Mouse (Mus musculus) CH12.LX (cell line): ENCODE data around the gene Mettl4. TPM values are rescaled to one million over a fixed set of nuclear protein-coding genes. Genes with fewer than 3 reads are reported as not detected.

Experiments
- DNase-seq: peaks from one replicate; pipeline ENCODE4 v3.0.0-alpha.2; 2013; ENCODE audit errors: extremely low read depth
- H3K27ac ChIP-seq: 2 replicates; pipeline ENCODE4 v1.5.1; 2012; ENCODE audit warnings: low read depth, mild to moderate bottlenecking, control low read depth, moderate library complexity; ENCODE audit not compliant: insufficient read depth
- H3K27me3 ChIP-seq: replicated peaks from 2 replicates; pipeline ENCODE3; 2012; ENCODE audit warnings: inconsistent platforms
- H3K36me3 ChIP-seq, 2 experiments: replicated peaks in 1 of 2; 2 replicates each; pipeline versions ENCODE3 to v1.6.1; 2012; ENCODE audit warnings: inconsistent platforms in 1 of 2, low read length in 1 of 2, mild to moderate bottlenecking in 1 of 2, mixed read lengths in 1 of 2, moderate library complexity in 1 of 2; ENCODE audit not compliant: control insufficient read depth in 1 of 2, insufficient read depth in 1 of 2
- H3K4me1 ChIP-seq, 2 experiments: 2 replicates each; pipeline ENCODE4 v1.6.1; 2012; ENCODE audit warnings: inconsistent platforms in 1 of 2, moderate library complexity in 1 of 2; ENCODE audit not compliant: insufficient read depth in 2 of 2, control insufficient read depth in 1 of 2
- H3K4me2 ChIP-seq: 2 replicates; pipeline ENCODE4 v1.6.1; 2012; ENCODE audit warnings: low read depth, mild to moderate bottlenecking, control low read depth; ENCODE audit not compliant: poor library complexity, insufficient read depth, severe bottlenecking
- H3K4me3 ChIP-seq, 3 experiments: fragments of 150-350 bp in 1 of 3; sonication (generic) in 1 of 3; replicated peaks in 1 of 3; 2 replicates each; pipeline versions ENCODE3 to v1.5.1; 2011 to 2012; ENCODE audit warnings: low read depth in 2 of 3, low read length in 2 of 3, mild to moderate bottlenecking in 2 of 3, moderate library complexity in 2 of 3, control low read depth in 1 of 3, improper control_type of control experiment in 1 of 3, inconsistent platforms in 1 of 3, mixed read lengths in 1 of 3; ENCODE audit not compliant: poor library complexity in 1 of 3
- H3K79me2 ChIP-seq: replicated peaks from 2 replicates; pipeline ENCODE4 v1.6.1; 2012; ENCODE audit warnings: mild to moderate bottlenecking, moderate library complexity; ENCODE audit not compliant: control insufficient read depth, poor library complexity, insufficient read depth, severe bottlenecking; ENCODE audit errors: extremely low read depth
- H3K9ac ChIP-seq: 2 replicates; pipeline ENCODE4 v1.6.1; 2012; ENCODE audit warnings: low read depth, mild to moderate bottlenecking, control low read depth, moderate library complexity; ENCODE audit not compliant: insufficient read depth
- H3K9me3 ChIP-seq: replicated peaks from 2 replicates; pipeline ENCODE3; 2012; ENCODE audit warnings: low read length, inconsistent platforms, mixed read lengths
- BHLHE40 ChIP-seq: IDR thresholded peaks from 2 replicates; pipeline ENCODE4 v1.6.1; 2011; ENCODE audit warnings: mild to moderate bottlenecking, low read depth, low read length, improper control_type of control experiment
- CHD1 ChIP-seq: IDR thresholded peaks from 2 replicates; pipeline ENCODE4 v1.6.1; 2012; ENCODE audit warnings: low read depth, low read length, improper control_type of control experiment, inconsistent platforms
- ELF1 ChIP-seq: IDR thresholded peaks from 2 replicates; pipeline ENCODE4 v1.6.1; 2014; ENCODE audit warnings: low read depth, mild to moderate bottlenecking, inconsistent platforms, low read length, improper control_type of control experiment
- EP300 ChIP-seq: IDR thresholded peaks from 2 replicates; pipeline ENCODE4 v1.6.1; 2011; ENCODE audit warnings: low read length, improper control_type of control experiment
- GABPA ChIP-seq: IDR thresholded peaks from 2 replicates; pipeline ENCODE4 v1.6.1; 2012; ENCODE audit warnings: low read depth, low read length, improper control_type of control experiment, inconsistent platforms; ENCODE audit not compliant: insufficient replicate concordance
- IRF4 ChIP-seq: IDR thresholded peaks from 2 replicates; pipeline ENCODE4 v1.6.1; 2014; ENCODE audit warnings: low read depth, mild to moderate bottlenecking, inconsistent platforms, low read length, improper control_type of control experiment
- JUND ChIP-seq: conservative IDR thresholded peaks from 2 replicates; pipeline ENCODE4 v1.6.1; 2011; ENCODE audit warnings: low read depth, low read length, improper control_type of control experiment
- MXI1 ChIP-seq: IDR thresholded peaks from 2 replicates; pipeline ENCODE4 v1.6.1; 2011; ENCODE audit warnings: mild to moderate bottlenecking, low read depth, low read length, improper control_type of control experiment
- NELFE ChIP-seq: IDR thresholded peaks from 2 replicates; pipeline ENCODE4 v1.6.1; 2011; ENCODE audit warnings: low read depth, low read length, improper control_type of control experiment
- NRF1 ChIP-seq: IDR thresholded peaks from 2 replicates; pipeline ENCODE4 v1.6.1; 2014; ENCODE audit warnings: low read depth, mild to moderate bottlenecking, inconsistent platforms, low read length, improper control_type of control experiment, moderate library complexity
- POLR2A ChIP-seq: IDR thresholded peaks from 2 replicates; pipeline ENCODE4 v1.6.1; 2011; ENCODE audit warnings: low read depth, mild to moderate bottlenecking, improper control_type of control experiment, low read length
- RAD21 ChIP-seq: IDR thresholded peaks from 2 replicates; pipeline ENCODE4 v1.6.1; 2011; ENCODE audit warnings: low read depth, mild to moderate bottlenecking, low read length, improper control_type of control experiment, moderate library complexity
- RCOR1 ChIP-seq: conservative IDR thresholded peaks from 2 replicates; pipeline ENCODE4 v1.6.1; 2012; ENCODE audit warnings: low read depth, mild to moderate bottlenecking, inconsistent platforms, low read length, improper control_type of control experiment
- SMC3 ChIP-seq: IDR thresholded peaks from 2 replicates; pipeline ENCODE4 v1.6.1; 2011; ENCODE audit warnings: low read depth, low read length, improper control_type of control experiment
- TBP ChIP-seq: conservative IDR thresholded peaks from 2 replicates; pipeline ENCODE4 v1.6.1; 2011; ENCODE audit warnings: low read depth, low read length, improper control_type of control experiment
- ZC3H11A ChIP-seq: IDR thresholded peaks from 2 replicates; pipeline ENCODE4 v1.6.1; 2012; ENCODE audit warnings: low read depth, mild to moderate bottlenecking, inconsistent platforms, low read length, improper control_type of control experiment
- ZKSCAN1 ChIP-seq: IDR thresholded peaks from 2 replicates; pipeline ENCODE4 v1.6.1; 2012; ENCODE audit warnings: low read depth, inconsistent platforms, low read length, improper control_type of control experiment, borderline replicate concordance
- ZMIZ1 ChIP-seq: IDR thresholded peaks from 2 replicates; pipeline ENCODE4 v1.6.1; 2012; ENCODE audit warnings: low read depth, mild to moderate bottlenecking, inconsistent platforms, low read length, improper control_type of control experiment
- ZNF384 ChIP-seq: IDR thresholded peaks from 2 replicates; pipeline ENCODE4 v1.6.1; 2012; ENCODE audit warnings: low read depth, low read length, improper control_type of control experiment, inconsistent platforms
- dilution Hi-C: fragments of 300-500 bp; cut with MboI; formaldehyde crosslinking; loops from 2 replicates; pipeline ENCODE4 v1.14.3; 2020; ENCODE audit warnings: low sequenced_read_pairs; ENCODE audit not compliant: extremely low pct_unique_long_range_greater_than_20kb, extremely low pct_ligation_motif_present
- in situ Hi-C: fragments of 300-500 bp; cut with MboI; formaldehyde crosslinking; loops from 3 replicates; pipeline ENCODE4 v1.14.3; 2019; ENCODE audit warnings: low sequenced_read_pairs, low pct_ligation_motif_present, low pct_unique_long_range_greater_than_20kb, mixed read lengths
- polyA plus RNA-seq: library from polyadenylated mRNA; unstranded; fragments of >175 nt; gene quantifications from 2 replicates; pipeline ENCODE4 v1.2.1, GENCODE M21; 2012; ENCODE audit warnings: low read depth; ENCODE audit not compliant: insufficient read length
- total RNA-seq, 2 experiments: library from RNA; depleted of rRNA; stranded (reverse); fragments of 300-350 nt in 1 of 2; fragments of >200 nt in 1 of 2; gene quantifications; 2 replicates each; pipeline ENCODE4 v1.2.3; 2012 to 2014

Gene Mettl4
- total and polyA plus RNA-seq, 3 experiments, result 12.4 to 24.4 (median 22.9) TPM

- in situ Hi-C loops (no loop called here), dilution Hi-C loops (no loop called here)
- Histone ChIP-seq H3K9ac (no peak overlapping the region), H3K4me1 (no peaks in the 10 kb centered on the region), H3K27me3 (no peaks in the 10 kb centered on the region), H3K4me3 (no peak overlapping the region), H3K9me3 (no peaks in the 10 kb centered on the region), H3K36me3 (peaks cover 8 to 30% of the 10 kb centered on the region in 2 experiments), H3K27ac (no peak overlapping the region), H3K4me2 (no peak overlapping the region), H3K79me2 (no peaks in the 10 kb centered on the region)
- DNase-seq, result no peak
- TF ChIP-seq ZNF384 (no peak), MXI1 (no peak), CHD1 (no peak), NELFE (no peak), ZMIZ1 (no peak), BHLHE40 (no peak), POLR2A (no peak), RAD21 (no peak), RCOR1 (no peak), ELF1 (no peak), ZKSCAN1 (no peak), ZC3H11A (no peak), IRF4 (no peak)
Observed at GRCm38 (mm10) chr17:94726750-94727149, 23.1 kb downstream of the Mettl4 start.

DNA sequence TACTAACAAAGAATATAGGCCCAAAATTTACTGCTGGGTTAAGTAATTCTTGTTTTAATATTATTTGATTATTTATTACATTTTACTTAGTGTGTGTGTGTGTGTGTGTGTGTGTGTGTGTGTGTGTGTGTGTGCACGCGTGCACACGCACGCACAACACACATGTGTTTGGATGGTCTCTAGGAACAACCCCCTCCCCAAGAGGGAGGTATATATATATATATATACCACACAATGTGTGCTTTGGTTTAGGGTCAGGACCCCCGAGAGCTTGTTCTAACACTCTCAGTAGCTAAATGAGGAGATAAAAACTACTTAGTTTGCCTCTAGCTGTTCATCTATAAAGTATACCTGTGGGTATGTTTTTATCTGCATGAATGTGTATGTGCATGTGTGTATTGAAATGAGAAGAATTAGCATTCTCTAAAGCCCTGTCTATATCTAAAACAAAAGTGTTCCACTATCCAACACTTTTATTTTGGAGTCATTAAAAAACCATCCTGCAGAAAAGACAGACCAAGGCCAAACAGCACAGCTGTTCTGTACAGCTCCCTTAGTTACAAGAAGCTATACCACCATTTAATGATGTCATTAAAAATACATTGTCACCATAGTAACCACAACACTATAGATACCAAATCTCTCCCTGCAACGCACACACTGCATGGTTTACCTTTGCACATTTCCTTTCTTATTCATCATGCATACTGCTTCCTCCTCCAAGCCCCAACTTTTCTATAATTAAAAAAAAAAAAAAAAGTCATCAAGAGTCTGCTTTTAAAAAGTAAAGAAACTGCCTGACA is 76.1 kb downstream of the Mettl4 start:
- Histone ChIP-seq H3K4me1 (no peaks in the 10 kb centered on the region), H3K36me3 (no peaks in the 10 kb centered on the region), H3K4me2 (no peak overlapping the region), H3K9me3 (no peaks in the 10 kb centered on the region), H3K27me3 (peaks cover 21% of the 10 kb centered on the region), H3K79me2 (no peaks in the 10 kb centered on the region), H3K4me3 (no peak overlapping the region), H3K27ac (no peak overlapping the region), H3K9ac (no peak overlapping the region)
- dilution Hi-C loops (no loop called here), in situ Hi-C loops (no loop called here)
- DNase-seq, result no peak
- TF ChIP-seq NRF1 (no peak), SMC3 (no peak), EP300 (no peak), JUND (no peak), CHD1 (no peak), TBP (no peak), GABPA (no peak), RAD21 (no peak)
